Mouse (Mus musculus) heart, adult 11 months (tissue): ENCODE measurements around the gene Adamts8.

Experiments
- DNase-seq: peaks from one replicate; pipeline ENCODE4 v3.0.0; 2022

Adamts8 gene

GRCm38 (mm10) chr9:30922197-30922894, 20.0 kb upstream of the Adamts8 start, which contains the start of gene Adamts15:
Gene Adamts15, minus strand, starts transcription at chr9:30922452.
- peak; percentile 98 for DNase-seq

- no peak for DNase-seq
These were observed 13.6 kb upstream of the Adamts8 start for GRCm38 (mm10) chr9:30928759-30929158.

GRCm38 (mm10) chr9:30932346-30932745, 10.0 kb upstream of the Adamts8 start:
- no peak for DNase-seq

- no peak for DNase-seq
These were observed 7.5 kb upstream of the Adamts8 start for GRCm38 (mm10) chr9:30934827-30935226.

- no peak for DNase-seq
These were observed 5.5 kb upstream of the Adamts8 start for GRCm38 (mm10) chr9:30936674-30937438.

- DNase-seq: peak; percentile 96
These were observed 2.0 kb upstream of the Adamts8 start for GRCm38 (mm10) chr9:30940328-30940727.

GRCm38 (mm10) chr9:30943341-30943740, 979 bp downstream of the Adamts8 start:
- DNase-seq: no peak

- no peak for DNase-seq
These were observed 1.9 kb downstream of the Adamts8 start for GRCm38 (mm10) chr9:30944234-30944633.

- no peak for DNase-seq
These were observed 2.9 kb downstream of the Adamts8 start for GRCm38 (mm10) chr9:30945276-30945675.

GRCm38 (mm10) chr9:30949422-30949821, 7.1 kb downstream of the Adamts8 start:
- peak; percentile 90 for DNase-seq

GRCm38 (mm10) chr9:30949971-30950370, 7.6 kb downstream of the Adamts8 start:
- no peak for DNase-seq

GRCm38 (mm10) chr9:30950592-30950991, 8.2 kb downstream of the Adamts8 start:
- DNase-seq: no peak

- DNase-seq: peak; percentile 93
These were observed 9.1 kb downstream of the Adamts8 start for GRCm38 (mm10) chr9:30951461-30951860.

GRCm38 (mm10) chr9:30953287-30953686, 10.9 kb downstream of the Adamts8 start:
- DNase-seq: no peak

GRCm38 (mm10) chr9:30955246-30955645, 12.9 kb downstream of the Adamts8 start:
- no peak for DNase-seq

- DNase-seq: peak; percentile 89
These were observed 21.4 kb downstream of the Adamts8 start for GRCm38 (mm10) chr9:30963780-30964179.

- peak; percentile 90 for DNase-seq
These were observed 22.3 kb downstream of the Adamts8 start for GRCm38 (mm10) chr9:30964685-30965084.

GRCm38 (mm10) chr9:30966881-30967280, 24.5 kb downstream of the Adamts8 start:
- DNase-seq: peak; percentile 89

- no peak for DNase-seq
These were observed 25.8 kb downstream of the Adamts8 start for GRCm38 (mm10) chr9:30968130-30968529.

- no peak for DNase-seq
These were observed 27.6 kb downstream of the Adamts8 start for GRCm38 (mm10) chr9:30970001-30970400.

GRCm38 (mm10) chr9:30971967-30972366, 29.6 kb downstream of the Adamts8 start:
- DNase-seq: peak; percentile 88

- peak; percentile 92 for DNase-seq
These were observed 34.1 kb downstream of the Adamts8 start for GRCm38 (mm10) chr9:30976339-30977023.

GRCm38 (mm10) chr9:30980467-30980866, 38.1 kb downstream of the Adamts8 start:
- no peak for DNase-seq

- DNase-seq: peak; percentile 83
These were observed 43.4 kb downstream of the Adamts8 start for GRCm38 (mm10) chr9:30985782-30986181.
